Mouse (Mus musculus): ENCODE data around the gene Ddah1.
A peak's percentile ranks its signal among the peaks of the same experiment; 100 is the strongest.
"Not testable (repeated sequence)": the region's sequence is repeated elsewhere in the genome, so short reads cannot be mapped to it uniquely, and the experiment has no call there.

The Ddah1 gene

DNA sequence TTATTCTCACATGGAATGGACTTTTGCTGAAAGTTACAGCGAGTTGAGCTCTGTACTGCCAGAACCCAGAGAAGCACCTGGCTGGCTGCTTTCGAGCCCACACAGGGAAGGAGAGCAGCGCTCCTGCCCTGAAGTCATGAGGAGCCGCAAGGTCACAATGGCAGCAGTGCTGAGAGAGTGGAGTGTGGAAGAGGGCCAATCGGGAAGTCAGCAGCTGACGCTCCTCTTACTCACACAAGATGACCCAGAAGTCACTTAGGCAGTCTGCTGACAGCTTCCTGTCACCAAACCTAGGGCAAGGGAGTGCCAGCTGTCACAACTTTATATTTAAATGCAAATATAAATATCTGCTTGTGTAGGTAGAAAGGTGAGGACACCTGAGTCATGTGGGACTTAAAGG is 154.8 kb downstream of the Ddah1 start:
- DNase-seq (ENCODE audit: low read depth), result no peak

DNA sequence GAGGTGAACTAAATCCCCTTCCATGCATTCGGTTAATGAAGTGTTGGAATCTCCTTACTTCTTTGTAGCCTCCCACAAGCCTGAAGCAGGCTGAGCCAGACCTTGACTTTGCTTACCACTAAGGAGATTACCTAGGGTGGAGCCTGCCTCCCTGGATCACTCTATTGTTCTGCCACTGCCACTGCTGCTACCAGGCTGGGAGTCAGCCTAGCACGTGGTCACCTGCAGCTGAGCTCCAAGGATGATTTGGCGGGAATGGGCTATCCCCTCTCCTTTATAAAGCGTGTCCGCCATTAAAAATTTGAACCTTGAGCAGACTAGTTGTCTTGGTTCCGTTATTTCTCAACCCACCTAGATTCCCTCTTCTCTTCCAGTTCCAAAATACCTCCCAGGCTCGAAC is 155.5 kb downstream of the Ddah1 start:
- not testable (repeated sequence) for DNase-seq (ENCODE audit: low read depth)

DNA sequence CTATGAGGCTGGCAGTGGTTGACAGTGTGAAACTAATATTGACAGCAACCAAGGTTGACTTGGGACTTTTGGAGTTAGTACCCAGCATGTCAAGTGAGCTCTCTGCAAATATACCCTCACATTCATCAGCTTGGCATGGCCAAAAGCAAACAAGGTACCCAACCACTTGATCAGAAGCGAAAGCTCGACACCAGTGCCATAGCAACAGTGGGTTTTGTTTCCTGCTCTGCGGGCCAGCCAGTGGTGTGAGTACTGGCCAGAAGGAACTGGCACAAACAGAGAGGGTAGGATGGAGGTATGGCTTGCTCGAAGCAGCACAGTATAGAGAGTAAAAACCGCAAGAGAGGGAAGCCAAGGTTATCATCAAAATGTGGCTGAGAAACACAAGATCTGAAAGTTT is 157.9 kb downstream of the Ddah1 start:
- peak; percentile 68 for DNase-seq (ENCODE audit: low read depth)

DNA sequence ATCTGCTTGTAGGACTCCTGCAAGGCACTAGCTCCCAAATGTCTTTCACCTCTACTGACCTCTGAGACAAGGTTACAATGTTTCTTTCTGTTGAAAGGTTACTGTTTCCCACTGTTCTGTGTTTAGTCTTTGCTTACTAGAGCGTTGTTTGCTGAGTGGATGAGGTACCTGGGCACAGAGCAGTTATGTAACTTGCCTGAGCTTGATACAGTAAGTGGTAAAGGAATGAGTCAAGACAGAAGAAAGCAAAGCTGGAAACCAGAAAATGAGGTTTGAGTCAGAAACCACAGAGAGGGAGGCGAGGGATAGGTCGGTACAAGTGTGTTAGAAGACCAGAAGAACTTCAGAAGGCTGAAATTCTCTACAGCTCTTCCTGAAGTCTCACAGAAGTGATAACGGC is 158.4 kb downstream of the Ddah1 start:
- peak; percentile 80 for DNase-seq (ENCODE audit: low read depth)

DNA sequence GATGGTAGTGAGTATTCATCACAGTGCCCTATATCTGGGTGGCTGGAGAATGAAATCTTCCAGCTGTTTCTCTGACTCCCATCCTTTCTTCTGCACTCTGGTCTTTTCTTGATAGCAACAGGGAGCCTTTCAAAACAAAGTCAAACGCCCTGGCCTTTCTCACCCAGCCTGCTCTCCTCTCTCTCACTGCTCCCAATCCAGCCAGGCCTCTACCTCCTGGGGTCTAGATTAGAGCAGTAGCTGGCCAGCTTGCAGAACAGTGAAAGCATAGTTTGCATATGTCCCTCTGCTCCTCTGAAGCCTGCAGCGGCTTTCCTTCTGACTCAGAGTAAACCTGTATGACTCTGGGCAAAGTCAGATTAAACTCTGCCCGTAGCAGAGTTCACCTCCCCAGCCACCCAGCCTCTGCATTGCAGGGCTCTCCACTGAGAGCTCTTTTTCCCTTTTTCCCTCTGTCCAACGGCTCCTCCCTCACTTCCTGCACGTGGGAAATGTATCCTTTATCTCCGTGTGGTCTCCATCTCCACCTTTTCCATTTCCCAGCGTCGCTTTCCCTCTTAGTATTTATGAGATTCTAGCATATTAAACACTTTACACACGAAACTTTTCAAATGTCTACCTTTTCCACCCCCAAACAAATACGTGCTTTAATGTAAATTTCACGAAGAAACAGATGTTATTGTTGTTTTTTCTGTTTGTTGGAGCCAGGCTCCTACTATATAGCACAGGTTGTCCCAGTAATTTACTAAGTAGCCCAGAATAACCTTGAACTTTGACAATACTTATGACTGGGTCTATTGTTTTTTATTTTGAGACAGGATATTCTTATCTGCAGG is 163.8 kb downstream of the Ddah1 start, which contains the start of gene Bcl10:
Gene Bcl10, plus strand, starts transcription at position 786 of the 836 bp plus-strand sequence.
- no peak for DNase-seq (ENCODE audit: low read depth)

DNA sequence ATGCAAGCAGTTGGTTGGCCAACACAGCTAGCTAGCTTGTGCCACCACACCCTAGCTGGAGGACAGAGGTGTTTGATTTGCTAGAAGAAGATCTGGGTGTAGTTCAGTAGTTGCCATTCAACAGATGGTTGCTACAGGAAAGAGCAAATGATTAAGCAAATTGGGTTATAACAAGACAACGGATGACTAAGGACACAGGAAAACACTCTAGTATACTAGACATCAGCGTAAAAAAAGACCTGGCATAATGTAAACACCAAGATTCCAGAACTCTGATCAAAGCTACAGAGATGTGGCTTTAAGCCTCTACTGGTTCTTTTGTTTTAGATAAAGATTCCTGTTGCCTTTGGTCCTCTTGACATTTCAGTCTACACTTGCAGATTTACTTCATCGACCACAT is 164.5 kb downstream of the Ddah1 start:
- peak; percentile 31 for DNase-seq (ENCODE audit: low read depth)

DNA sequence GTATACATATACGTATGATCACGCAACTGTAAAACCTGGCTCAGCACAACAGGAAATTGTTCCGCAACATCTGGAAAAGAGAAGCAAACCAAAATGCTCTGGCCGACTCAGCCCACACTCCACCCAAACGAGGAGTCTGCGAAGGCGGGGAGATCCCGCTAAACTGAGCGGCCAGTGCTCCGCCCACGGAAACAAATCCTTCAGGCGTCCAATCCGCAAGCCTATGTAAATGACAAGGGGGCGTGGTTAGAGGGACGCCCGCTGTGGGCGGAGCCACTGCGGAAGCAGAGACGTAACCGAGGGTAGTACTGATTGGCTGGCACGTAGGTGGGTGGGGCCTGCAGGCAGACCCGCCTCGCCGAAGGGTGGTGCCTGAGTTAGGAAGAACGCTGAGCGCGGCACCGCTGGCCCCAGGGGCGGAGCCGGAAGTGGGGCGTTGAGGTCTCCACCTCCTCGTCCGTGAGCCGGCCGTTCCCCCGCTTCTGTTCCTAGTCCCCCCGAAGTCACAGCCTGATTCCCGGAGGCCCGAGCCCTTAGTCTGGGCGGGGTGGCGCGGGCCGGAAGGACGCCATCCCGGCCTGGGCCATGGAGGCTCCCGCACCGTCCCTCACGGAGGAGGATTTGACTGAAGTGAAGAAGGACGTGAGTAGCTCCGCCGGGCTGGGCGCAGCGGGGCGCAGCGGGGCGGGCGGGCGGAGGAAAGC is 165.6 kb downstream of the Ddah1 start:
- peak; percentile 100 for DNase-seq (ENCODE audit: low read depth)

DNA sequence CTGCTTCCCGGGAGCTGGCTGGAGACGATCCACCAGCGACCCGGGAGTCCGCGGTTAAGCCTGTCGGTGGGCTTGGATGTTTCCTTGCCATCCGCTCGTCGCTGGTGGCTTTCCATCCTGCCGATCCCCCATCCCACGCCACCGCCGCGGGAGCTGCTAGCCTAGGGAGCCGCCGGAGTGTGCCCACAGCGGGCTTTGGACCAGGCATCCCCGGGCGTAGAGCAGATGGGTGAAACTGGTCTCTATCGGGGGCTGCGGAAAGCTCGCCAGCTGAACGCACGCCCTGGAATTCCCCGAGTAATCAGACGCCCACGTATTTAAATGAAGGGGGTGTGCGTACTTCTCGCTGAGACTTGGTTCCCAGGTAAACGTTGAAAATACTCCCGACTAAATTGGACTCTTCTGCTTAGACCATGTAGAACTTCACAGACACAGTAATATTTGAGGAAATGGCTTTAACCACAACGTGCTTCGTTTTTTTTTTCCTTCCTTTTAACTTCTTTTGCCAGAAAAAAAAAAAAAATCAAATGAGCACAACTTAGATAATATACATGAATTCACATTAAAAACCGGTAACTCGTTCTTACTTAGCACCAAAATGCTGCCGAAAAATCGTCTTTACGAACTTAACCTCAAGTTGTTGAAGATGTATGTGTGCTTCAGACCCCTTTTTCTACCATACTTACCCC is 166.3 kb downstream of the Ddah1 start:
- DNase-seq (ENCODE audit: low read depth), result peak; percentile 88

DNA sequence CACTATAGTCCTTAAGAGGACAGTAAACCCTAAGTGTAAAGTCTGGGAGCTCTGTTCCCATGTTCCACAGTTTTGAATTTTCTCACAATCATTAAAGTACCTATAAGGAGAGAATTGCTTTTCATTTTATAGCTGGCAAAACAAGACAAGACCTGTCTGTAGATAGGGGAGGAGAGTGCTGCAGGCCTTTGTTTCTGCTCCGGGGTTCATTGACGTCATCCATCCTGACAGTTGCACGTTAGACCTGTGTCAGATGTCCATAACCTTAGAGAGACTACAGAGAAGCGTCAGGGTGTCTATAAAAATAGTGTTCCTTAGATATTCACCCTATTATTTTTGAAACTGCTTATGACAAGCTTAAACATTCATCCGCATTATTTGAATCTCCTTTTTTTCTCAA is 167.0 kb downstream of the Ddah1 start:
- peak; percentile 63 for DNase-seq (ENCODE audit: low read depth)

DNA sequence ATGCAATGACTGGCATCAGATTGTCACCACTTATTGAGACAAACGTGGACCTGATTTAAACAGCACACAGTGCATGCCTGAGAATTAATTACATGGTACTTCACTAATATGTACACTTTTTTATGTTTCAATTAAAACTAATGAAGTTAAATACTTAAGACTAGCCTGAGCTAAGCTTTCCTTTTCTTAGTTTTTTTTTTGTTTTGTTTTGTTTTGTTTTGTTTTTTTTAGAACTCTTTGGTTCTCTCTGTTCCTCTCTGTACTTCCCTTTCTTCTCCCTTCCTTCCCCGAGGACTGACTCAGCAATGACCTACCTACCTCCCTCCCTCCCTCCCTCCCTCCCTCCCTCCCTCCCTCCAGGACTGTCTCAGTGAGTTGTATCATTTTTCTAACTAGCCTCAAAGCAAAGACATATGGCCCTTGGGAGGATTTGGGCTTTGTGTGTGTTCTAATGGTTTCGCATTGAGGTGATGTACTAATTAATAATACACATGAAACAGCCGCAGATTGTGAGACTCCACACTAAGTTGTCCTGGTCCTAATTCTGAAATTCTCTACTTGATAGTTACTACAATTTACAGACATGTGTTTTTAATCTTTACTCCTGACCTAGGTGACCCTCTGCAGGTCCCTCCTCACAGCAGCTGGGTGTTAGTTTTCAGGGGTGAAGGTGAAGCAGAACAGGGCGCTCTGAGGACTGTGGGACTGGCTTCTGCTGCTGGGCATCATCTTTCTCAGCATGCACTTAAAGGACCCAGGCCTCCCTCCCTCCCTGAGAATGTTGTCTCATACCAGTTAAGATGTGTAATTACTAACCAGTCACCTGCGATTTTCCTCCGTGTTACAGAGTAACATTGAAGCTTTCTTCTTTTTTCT is 171.3 kb downstream of the Ddah1 start:
- no peak for DNase-seq (ENCODE audit: low read depth)

DNA sequence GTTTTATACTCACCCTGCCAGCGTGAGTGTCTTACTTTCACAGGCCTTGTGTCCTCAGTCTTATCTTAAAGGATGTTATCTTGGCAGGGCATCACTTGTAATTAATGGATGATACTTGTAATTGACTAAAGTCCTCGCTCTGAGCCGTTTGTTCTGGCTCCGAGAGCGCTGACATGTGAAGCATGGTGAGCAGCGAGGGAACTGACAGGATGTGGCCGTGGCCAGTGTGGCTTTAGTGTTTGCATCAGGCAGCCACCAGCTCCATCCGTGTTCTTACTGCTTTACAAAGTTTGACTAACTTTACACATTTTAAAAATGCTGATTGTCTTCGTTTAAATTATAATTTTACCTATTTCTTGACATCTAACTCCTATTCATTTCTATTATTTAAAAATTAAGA is 175.4 kb downstream of the Ddah1 start:
- peak; percentile 60 for DNase-seq (ENCODE audit: low read depth)

DNA sequence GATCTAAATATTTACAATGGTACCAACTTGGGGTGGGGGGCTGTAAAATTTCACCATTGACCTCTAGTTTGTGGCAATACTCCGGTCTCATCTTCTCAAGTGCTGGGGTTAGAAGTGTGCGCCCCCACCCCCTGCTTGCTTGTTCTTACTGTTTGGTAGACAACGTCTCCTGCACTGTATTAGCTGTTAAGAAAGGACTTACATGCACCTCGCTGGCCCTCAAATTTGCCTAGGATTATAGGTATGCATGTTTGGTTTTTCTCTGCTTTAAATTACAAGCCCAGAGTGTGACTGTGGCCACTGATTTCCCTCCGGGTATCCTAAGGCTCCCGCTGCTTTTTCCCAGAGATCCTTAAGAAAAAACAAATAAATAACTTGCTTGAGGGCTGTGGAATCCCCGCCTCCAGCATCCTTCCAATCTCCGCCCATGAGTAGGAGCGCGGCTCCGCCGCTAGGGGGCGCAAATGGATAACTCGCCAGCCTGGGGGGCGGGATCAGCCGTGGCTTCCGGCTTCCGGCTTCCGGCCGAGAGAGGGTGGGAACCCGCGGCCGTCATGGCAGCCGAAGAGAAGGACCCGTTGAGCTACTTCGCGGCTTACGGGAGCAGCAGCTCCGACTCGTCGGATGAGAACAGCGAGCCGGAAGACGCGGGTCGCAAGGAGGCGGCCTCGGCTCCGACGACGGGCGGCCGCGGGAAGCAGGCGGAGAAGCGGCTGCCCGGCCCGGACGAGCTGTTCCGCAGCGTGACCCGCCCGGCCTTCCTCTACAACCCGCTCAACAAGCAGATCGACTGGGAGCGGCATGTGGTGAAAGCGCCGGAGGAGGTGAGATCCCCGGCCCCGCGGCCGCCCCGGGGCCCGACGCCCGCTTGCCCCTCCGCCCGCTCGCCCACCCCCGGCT is 179.3 kb downstream of the Ddah1 start, which contains the start of gene 2410004B18Rik:
Gene 2410004B18Rik, plus strand, starts transcription at position 510 of the 900 bp plus-strand sequence.
- DNase-seq (ENCODE audit: low read depth), result peak; percentile 97

DNA sequence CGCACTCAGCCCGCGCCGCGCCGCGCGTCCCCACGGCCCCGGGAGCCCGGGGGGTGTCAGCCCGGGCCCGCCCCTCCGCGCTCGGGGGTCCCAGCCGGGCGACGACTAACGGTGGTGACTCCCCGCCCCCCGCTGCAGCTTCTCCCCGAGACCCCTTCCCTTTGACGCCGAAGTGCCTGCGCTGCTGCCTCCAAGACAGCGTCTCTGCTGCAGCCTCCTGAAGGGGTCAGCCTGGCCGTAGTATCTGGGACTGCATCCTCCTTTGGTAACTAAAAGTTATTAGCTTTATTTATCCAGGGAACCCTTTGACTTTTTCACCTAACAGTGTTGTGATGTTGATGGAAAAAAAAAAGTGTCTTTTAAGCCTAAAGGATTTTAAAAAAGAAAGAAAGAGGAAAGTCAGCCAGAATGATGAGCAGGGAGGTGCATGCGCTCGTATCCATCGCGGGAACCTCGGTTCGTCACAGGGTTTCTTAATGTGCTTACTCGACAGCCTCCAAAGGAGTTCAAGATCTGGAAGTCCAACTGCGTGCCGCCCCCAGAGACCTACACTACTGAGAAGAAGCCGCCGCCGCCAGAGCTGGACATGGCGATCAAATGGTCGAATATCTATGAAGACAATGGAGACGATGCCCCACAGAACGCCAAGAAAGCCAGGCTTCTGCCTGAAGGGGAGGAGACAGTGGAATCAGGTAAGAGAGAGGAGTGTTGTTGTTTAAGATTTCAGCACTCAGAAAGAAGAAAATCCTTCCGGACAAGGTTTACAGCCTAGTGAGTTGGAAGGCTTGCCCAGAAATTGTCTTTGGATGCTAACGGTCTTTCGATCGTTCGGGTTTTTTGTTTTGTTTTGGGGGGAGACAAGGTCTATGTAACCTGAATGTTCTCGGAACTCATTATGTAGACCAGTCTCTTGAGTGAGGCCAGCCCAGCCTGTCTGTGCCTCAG is 180.2 kb downstream of the Ddah1 start:
- DNase-seq (ENCODE audit: low read depth), result peak; percentile 49

DNA sequence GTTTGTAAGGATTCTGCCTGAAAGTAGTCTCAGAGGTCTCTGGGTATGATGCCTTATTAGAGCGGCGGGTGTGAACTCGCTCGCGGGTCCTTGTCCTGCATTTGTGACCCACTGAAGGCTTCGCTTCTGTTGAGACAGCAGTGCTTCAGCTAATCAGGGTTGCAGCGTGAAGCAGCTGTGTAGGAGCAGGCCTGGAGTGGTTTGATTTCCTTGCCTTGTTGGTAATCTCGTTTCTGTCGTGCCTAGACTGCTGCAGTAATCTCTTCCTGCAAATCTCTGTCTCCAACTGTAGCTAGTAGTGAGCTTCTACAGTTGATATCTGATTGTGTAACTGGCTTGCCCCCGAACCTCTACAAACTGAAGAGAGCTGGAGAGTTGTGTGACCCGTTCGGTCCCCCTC is 180.9 kb downstream of the Ddah1 start:
- DNase-seq (ENCODE audit: low read depth), result no peak

DNA sequence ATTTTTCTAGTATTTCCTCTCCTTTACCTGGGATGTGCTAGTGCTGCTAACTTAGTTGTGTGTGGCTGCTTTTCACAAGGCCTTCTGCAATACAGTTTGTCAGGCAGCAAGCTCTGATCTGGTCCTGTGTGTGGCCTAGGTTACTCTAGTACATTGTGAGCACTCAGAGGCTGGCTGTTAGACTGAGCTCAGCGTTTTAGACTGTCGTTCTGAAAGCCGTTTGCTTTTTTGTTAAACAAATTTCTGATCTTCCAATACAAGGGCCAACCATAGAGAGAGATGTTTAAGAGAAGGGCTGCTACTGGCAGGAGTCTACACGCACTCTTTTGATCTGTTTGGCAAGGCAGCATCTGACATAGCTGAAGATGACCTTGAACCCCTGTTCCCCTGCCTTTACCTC is 181.5 kb downstream of the Ddah1 start:
- no peak for DNase-seq (ENCODE audit: low read depth)

DNA sequence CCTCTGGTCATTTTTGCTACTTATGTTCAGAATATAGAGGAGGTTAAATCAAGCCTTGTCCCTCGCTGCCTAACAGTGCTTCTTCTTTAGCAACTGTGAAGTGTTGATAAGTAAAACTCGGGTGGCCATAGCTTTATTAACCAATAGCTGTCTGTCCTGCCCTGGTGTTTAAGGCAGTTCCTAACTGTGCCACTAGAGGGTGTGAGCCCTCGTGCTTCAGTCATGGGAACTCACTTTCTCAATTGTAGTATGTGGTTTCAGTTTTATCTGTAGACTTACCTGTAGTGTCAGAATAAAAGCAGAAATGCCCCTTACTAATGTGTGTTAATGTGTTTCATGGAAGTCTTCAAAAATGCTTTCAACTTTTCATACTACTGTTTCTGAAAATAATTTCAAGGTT is 183.5 kb downstream of the Ddah1 start:
- DNase-seq (ENCODE audit: low read depth), result peak; percentile 92

Measured in induced T-regulatory cell, adult 2 months (primary cell).